ENCODE assay signal across 16 mouse cellular contexts in genomic region chr6:119595440-119595839, GRCm38 (mm10). TPM values are rescaled to one million over a fixed set of nuclear protein-coding genes. Genes with fewer than 3 reads are reported as not detected.
DNase-seq lines count a peak whose midpoint lies in the region.
"Had no signal": no experiment of that assay in that cellular context is flagged by ENCODE, and none has a peak within 500 bp of the region (broad histone marks: within the 10 kb centered on the region; RNA-seq: fewer than 3 reads in every experiment).

No protein-coding gene starts in this region.

- peak; percentile 43 for DNase-seq in adrenal gland, postnatal 14 days
- no peak for DNase-seq in adrenal gland, postnatal 25 days
- peak; percentile 42 to 69 for DNase-seq in heart, adult 9 months (ENCODE audit: low spot score in 2 of 2)
- no peak for DNase-seq in heart, postnatal 4 days
- peak; percentile 52 for DNase-seq in gonadal fat pad, adult 2 months (ENCODE audit: low read depth)
- no peak for DNase-seq in neural tube, embryonic 10.5 days (ENCODE audit: extremely low spot score, low spot score)
- no peak for DNase-seq in cerebellum, postnatal 25 days
- DNase-seq: cerebellum, adult 11-12 months; cerebellum, postnatal 10 days; gastrocnemius, postnatal 25 days; kidney, adult 9 months; kidney, postnatal 14 days; left cerebral cortex, postnatal 4 days; lung, embryonic 14.5 days; lung, postnatal 4 days had no signal

RNA-seq across cellular contexts. Expression of gene Wnt5b, which starts 51.3 kb away (rescaled TPM):
- 2.6 and 3.0 TPM in 2 replicates for total RNA-seq in adrenal gland, postnatal 14 days (2021)
- total RNA-seq in adrenal gland, postnatal 25 days (2021), result 1.7 and 2.7 TPM in 2 replicates
- total RNA-seq in heart, postnatal 4 days (2021), result 1 to 10 TPM; 6.3 to 6.8 TPM
- polyA plus RNA-seq in gonadal fat pad, adult 2 months (2012; rRNA removed), result 4.1 and 4.3 TPM in 2 replicates
- total RNA-seq: megakaryocyte-erythroid progenitor cell, adult 5-6 weeks had no signal

Comparison
In these comparisons a context has a peak if more than half of its experiments do, and no peak if none do; other contexts are left out.
1. DNase-seq: peak in adrenal gland, postnatal 14 days (single experiment), heart, adult 9 months (2 of 2) and gonadal fat pad, adult 2 months (single experiment); none in adrenal gland, postnatal 25 days (single experiment), heart, postnatal 4 days (single experiment), neural tube, embryonic 10.5 days (single experiment) and cerebellum, postnatal 25 days (0 of 2).